In the genomic region with DNA sequence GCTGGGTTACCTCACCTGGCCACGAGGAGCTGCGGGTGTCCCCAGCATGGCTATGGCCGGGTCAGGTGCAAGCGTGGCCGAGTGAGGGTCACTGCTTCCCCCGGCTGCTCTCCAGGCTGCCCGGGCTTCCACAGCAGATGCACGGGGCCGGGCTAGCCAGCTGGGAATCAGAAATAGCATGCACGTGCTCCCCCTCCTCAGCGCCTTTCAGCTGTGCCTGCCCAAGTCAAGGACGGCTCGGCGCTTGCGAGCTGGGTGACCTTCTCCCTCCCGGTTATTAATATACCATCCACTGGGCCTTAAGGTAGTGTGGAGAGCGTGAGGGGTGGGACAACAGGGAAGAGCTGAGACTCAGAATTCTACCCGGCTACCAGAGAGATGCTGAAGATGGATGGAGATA, we compare ENCODE assay signal across 16 mouse cellular contexts. TPM values are rescaled to one million over a fixed set of nuclear protein-coding genes. Genes with fewer than 3 reads are reported as not detected.
A peak's percentile ranks its signal among the peaks of the same experiment; 100 is the strongest.
DNase-seq lines count a peak whose midpoint lies in the region; ATAC-seq and TF ChIP-seq lines count a peak whose summit lies in the region.
"Had no signal": no experiment of that assay in that cellular context is flagged by ENCODE, and none has a peak within 500 bp of the region (broad histone marks: within the 10 kb centered on the region; RNA-seq: fewer than 3 reads in every experiment).

No protein-coding gene starts in this region.

- peak; percentile 79 for ATAC-seq in heart, embryonic 16.5 days (replicated peaks; ENCODE audit: extremely low read depth, insufficient read depth, low FRiP score)
- ATAC-seq in liver, embryonic 11.5 days (replicated peaks; ENCODE audit: low FRiP score), result no peak
- ATAC-seq: forebrain, postnatal 0 days; midbrain, embryonic 15.5 days had no signal

- H3K9me3 ChIP-seq in heart, embryonic 16.5 days (replicated peaks; ENCODE audit: control insufficient read depth, low read length), result peaks cover 2% of the 10 kb centered on the region; the same call in 1 of the 2 replicates
- no peaks in the 10 kb centered on the region for H3K9me3 ChIP-seq in liver, embryonic 11.5 days (ENCODE audit: control insufficient read depth, low read length)
- H3K9me3 ChIP-seq: kidney, embryonic 15.5 days; liver, embryonic 13.5 days; lung, embryonic 15.5 days; midbrain, embryonic 15.5 days had no signal

- no peak overlapping the region for H3K4me3 ChIP-seq in heart, embryonic 16.5 days (ENCODE audit: low read length)
- no peak overlapping the region for H3K4me3 ChIP-seq in olfactory bulb, adult 2 months (ENCODE audit: insufficient read depth, low read depth, low read length)
- no peak overlapping the region for H3K4me3 ChIP-seq in liver, embryonic 11.5 days (ENCODE audit: low read depth, low read length)
- H3K4me3 ChIP-seq: erythroblast, embryonic 14.5 days; kidney, embryonic 15.5 days; liver, embryonic 13.5 days; lung, embryonic 15.5 days; midbrain, embryonic 15.5 days had no signal

- peak overlapping the region; percentile 85 for H3K27ac ChIP-seq in heart, embryonic 16.5 days (ENCODE audit: low read length)
- 0 out of 2 replicates have a peak overlapping the region, but pooled peaks have one; percentile 12 for H3K27ac ChIP-seq in olfactory bulb, adult 2 months (ENCODE audit: insufficient read depth, low read depth, low read length)
- no peak overlapping the region for H3K27ac ChIP-seq in liver, embryonic 11.5 days (ENCODE audit: low read depth, low read length)
- H3K27ac ChIP-seq: kidney, embryonic 15.5 days; liver, embryonic 13.5 days; lung, embryonic 15.5 days; midbrain, embryonic 15.5 days had no signal

- no peaks in the 10 kb centered on the region for H3K36me3 ChIP-seq in heart, embryonic 16.5 days (ENCODE audit: control insufficient read depth, insufficient read depth)
- no peaks in the 10 kb centered on the region for H3K36me3 ChIP-seq in liver, embryonic 11.5 days (ENCODE audit: control insufficient read depth, insufficient read depth, low read length)
- H3K36me3 ChIP-seq: kidney, embryonic 15.5 days; liver, embryonic 13.5 days; lung, embryonic 15.5 days; midbrain, embryonic 15.5 days had no signal

- peak overlapping the region; percentile 24 for H3K4me2 ChIP-seq in heart, embryonic 16.5 days (ENCODE audit: low read depth, low read length)
- no peak overlapping the region for H3K4me2 ChIP-seq in liver, embryonic 11.5 days
- H3K4me2 ChIP-seq: kidney, embryonic 15.5 days; liver, embryonic 13.5 days; lung, embryonic 15.5 days; midbrain, embryonic 15.5 days had no signal

- peaks cover 3% of the 10 kb centered on the region; the same call in 1 of the 2 replicates for H3K27me3 ChIP-seq in heart, embryonic 16.5 days (ENCODE audit: control insufficient read depth, insufficient read depth, low read length)
- no peaks in the 10 kb centered on the region for H3K27me3 ChIP-seq in liver, embryonic 11.5 days (replicated peaks; ENCODE audit: control insufficient read depth, insufficient read depth, low read length)
- H3K27me3 ChIP-seq: kidney, embryonic 15.5 days; liver, embryonic 13.5 days; lung, embryonic 15.5 days; midbrain, embryonic 15.5 days had no signal

- DNase-seq in adrenal gland, postnatal 14 days, result peak; percentile 33
- no peak for DNase-seq in adrenal gland, postnatal 10 days
- peak; percentile 34 for DNase-seq in ovary, postnatal 36 days (ENCODE audit: low spot score)
- DNase-seq in ovary, adult 18-20 months (ENCODE audit: low spot score), result no peak
- no peak for DNase-seq in liver, embryonic 11.5 days (ENCODE audit: low spot score)
- DNase-seq in kidney, postnatal 36 days, result no peak
- DNase-seq: forebrain, postnatal 0 days; gastrocnemius, postnatal 14 days; liver, embryonic 13.5 days; spleen, adult 18-20 months had no signal

- H3K9ac ChIP-seq in heart, embryonic 16.5 days (ENCODE audit: low read length), result peak overlapping the region; percentile 60
- no peak overlapping the region for H3K9ac ChIP-seq in liver, embryonic 11.5 days (ENCODE audit: low read depth, low read length)
- H3K9ac ChIP-seq: forebrain, postnatal 0 days; kidney, embryonic 15.5 days; liver, embryonic 13.5 days; lung, embryonic 15.5 days; midbrain, embryonic 15.5 days had no signal

- peaks cover 27% of the 10 kb centered on the region for H3K4me1 ChIP-seq in heart, embryonic 16.5 days (ENCODE audit: control insufficient read depth, insufficient read depth, low read length)
- peaks cover 56% of the 10 kb centered on the region for H3K4me1 ChIP-seq in olfactory bulb, adult 2 months (ENCODE audit: control insufficient read depth, insufficient read depth, low read length)
- H3K4me1 ChIP-seq in liver, embryonic 11.5 days (replicated peaks; ENCODE audit: control insufficient read depth, insufficient read depth, low read length), result no peaks in the 10 kb centered on the region
- H3K4me1 ChIP-seq: kidney, embryonic 15.5 days; liver, embryonic 13.5 days; lung, embryonic 15.5 days had no signal

- TF ChIP-seq POLR2A in olfactory bulb, adult 2 months (IDR thresholded peaks at IDR 0.05; ENCODE audit: insufficient read depth, low read depth, low read length), result no peak

- 0 out of 2 replicates have a peak, but pooled peaks have one; percentile 11 for TF ChIP-seq CTCF in olfactory bulb, adult 2 months (IDR thresholded peaks at IDR 0.05; ENCODE audit: insufficient read depth, low read depth, low read length)

- 42% methylated on average over 18 of the region's 18 CpGs for WGBS in heart, embryonic 16.5 days
- 57% methylated on average over 18 of the region's 18 CpGs for WGBS in olfactory bulb, adult 2 months
- 82% methylated on average over 18 of the region's 18 CpGs for WGBS in liver, embryonic 11.5 days

RNA-seq across cellular contexts. Expression of a gene that starts 11.8 kb away (rescaled TPM):
- total RNA-seq in adrenal gland, postnatal 14 days (2021), result 39.3 and 51.3 TPM in 2 replicates
- total RNA-seq in adrenal gland, postnatal 10 days (2021), result 10 to 100 TPM; 36.9 to 40.3 TPM
- polyA plus RNA-seq in heart, embryonic 16.5 days (2015; fragmentation: Nextera tagmentation; extraction: Ambion mirVana), result 49.9 and 57.8 TPM in 2 replicates
- polyA plus RNA-seq in olfactory bulb, adult 2 months (2012; ENCODE audit: insufficient read depth, insufficient read length, low replicate concordance, missing spikeins), result not detected in 2 replicates
- 46.9 and 50.0 TPM in 2 replicates for polyA plus RNA-seq in liver, embryonic 11.5 days (2014; fragmentation: Nextera tagmentation; extraction: Ambion mirVana)

Comparison
In these comparisons a context has a peak if more than half of its experiments do, and no peak if none do; other contexts are left out.
1. DNase-seq: peak in adrenal gland, postnatal 14 days (single experiment) and ovary, postnatal 36 days (single experiment); none in adrenal gland, postnatal 10 days (single experiment), ovary, adult 18-20 months (single experiment), liver, embryonic 11.5 days (single experiment) and kidney, postnatal 36 days (0 of 2).